Mouse (Mus musculus): ENCODE measurements around the gene Cib1. TPM values are rescaled to one million over a fixed set of nuclear protein-coding genes. Genes with fewer than 3 reads are reported as not detected.
A peak's percentile ranks its signal among the peaks of the same experiment; 100 is the strongest.

Cib1 gene
- total RNA-seq, 4 experiments from 2014 or later = 4.8 to 6.2 (median 5.8) TPM

DNA sequence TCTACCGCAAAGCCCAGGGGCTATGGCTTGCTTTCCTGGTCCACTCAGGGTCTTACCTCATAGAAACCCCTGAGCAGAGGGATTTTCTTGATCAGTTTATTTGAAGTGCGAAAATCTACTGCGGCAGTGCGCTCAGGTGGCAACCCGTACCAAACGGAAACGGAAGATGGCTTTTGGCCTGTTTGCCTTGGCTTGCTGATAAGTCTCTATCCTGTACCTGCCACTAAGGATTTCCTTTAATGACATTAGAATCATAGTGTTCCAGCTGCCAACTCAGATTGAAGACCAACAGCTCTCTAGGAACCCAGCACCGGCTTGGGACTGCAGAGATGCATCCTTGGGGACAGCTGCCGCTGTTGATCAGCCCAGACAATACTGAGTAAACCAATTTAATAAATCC lies 1.2 kb upstream of the Cib1 start:
- no peak for DNase-seq (ENCODE audit: low spot score in 2 of 2)

DNA sequence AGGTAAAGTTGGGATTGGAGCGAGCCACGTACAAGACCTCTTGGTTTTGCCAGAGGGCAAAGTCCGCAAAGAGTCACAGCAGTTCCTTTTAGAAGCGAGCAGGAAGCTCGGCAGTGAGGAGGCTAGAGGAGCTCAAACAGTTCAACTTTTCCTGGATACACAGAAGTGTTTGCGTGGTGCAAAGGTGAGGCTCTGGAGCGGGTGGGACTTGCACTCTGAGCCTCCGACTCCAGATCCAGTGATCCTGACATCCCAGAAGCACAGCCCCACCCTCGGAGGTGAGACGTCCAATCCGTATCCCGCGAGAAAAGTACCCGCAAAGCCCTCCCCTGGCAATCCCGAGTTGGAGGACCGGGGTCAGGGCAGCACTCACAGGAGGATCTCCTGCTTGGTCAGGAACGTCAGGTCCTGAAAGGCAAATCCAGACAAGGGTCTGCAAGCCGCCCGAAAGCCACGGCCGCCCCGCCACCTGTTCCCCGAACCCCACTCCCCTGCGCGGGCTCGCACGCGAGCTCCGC lies 583 bp downstream of the Cib1 start:
- DNase-seq (ENCODE audit: low spot score in 2 of 2) = no peak

DNA sequence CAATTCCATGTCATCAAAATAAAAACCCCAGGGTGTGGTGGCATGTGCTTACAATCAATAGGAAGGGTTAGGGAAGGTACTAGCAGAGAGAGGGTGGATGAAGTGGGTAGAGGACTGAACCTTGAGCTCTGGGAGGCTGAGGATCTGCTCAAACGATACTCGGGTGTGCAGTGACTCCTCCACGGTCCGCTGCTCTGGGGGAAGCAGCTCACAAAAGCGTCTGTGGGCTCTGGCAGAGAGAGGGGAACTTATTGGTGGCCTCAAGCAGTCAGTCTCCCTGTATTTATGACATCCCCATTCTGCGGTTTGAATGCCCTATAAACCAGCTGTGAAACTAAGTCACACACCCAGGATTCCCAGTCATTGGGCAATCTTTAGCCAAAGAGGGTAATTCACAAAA lies 2.4 kb downstream of the Cib1 start:
- no peak for DNase-seq (ENCODE audit: low spot score in 2 of 2)

DNA sequence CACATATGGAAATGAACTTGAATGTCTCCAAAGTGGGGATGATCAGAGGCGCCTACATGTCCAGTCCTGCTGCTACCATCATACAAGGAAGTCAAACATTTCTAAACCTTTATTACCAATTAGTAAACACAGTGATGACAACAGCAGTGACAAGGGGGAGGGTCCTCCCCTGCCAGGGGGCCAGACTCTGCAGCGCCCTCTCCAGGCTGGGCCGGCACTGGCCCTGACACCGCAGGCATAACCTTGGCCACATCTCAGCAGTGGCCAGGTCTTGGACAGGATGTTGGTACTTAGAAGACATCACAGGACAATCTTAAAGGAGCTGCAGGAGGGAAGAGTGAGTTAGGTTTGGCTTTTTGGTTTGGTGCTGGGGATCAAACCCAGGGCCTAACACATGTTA lies 5.5 kb downstream of the Cib1 start:
- DNase-seq (ENCODE audit: low spot score in 2 of 2) = no peak

DNA sequence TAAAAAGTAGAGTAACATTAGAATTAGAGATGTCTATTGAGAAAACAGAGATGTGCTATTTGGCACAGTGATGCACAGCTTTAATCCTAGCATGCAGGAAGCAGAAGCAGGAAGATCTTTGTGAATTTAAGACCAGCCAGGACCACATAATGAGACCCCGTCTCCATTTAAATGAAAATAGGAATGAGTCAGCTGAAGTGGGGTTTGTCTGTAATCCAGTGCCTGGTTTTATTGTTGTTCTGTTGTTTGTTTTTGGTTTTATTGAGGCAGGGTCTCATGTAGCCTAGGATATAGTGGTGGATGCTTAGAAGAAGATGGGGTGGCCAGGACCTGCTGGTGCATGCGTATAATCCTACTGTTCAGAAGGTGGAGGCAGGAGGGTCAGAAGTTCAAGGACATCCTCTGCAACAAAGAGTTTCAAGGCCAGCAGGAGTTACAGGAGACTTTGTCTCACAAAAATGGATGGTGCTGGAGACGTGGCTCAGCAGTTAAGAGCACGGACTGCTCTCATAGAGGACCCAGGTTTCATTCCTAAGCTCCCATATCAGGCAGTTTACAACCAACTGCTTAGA lies 11.3 kb downstream of the Cib1 start:
- DNase-seq (ENCODE audit: low spot score in 2 of 2) = no peak

DNA sequence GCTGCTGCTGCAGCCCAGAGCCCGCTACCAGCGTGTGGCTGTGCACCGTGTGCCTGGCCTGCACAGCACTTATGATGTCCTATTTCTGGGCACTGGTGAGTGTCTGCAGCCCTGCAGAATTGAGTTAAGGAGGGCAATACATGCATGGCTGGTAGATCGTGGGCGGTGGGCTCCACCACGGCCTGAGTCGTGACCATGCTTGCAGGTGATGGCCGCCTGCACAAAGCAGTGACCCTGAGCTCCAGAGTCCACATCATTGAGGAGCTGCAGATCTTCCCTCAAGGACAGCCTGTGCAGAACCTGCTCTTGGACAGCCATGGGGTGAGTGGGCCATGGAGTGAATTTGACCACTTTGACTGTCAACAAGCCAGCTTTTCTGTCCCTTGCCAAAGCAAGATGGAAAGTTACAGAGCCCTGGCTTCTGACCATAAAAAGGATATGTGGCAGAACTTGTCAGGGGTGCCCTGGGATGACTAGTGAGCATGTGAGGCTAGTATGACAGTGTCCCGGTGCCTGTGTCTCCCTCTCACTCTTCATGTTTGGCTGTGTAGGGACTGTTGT lies 12.3 kb downstream of the Cib1 start:
- DNase-seq (ENCODE audit: low spot score in 2 of 2) = no peak

DNA sequence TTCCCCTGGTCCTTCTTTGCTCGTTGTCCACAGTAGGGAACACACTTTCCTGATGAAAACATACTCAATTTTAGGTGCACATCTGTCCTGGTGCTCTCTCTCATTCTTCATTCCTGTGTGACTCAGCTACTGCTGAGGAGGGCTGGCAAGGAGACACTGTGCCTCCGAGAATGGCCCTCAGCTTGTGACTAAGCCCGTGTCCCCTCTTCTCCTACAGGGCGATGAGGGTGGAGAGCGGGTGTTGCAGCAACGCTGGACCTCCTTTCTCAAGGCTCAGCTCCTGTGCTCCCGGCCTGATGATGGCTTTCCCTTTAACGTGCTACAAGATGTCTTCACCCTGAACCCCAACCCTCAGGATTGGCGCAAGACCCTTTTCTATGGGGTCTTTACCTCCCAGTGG lies 13.9 kb downstream of the Cib1 start:
- DNase-seq (ENCODE audit: low spot score in 2 of 2) = no peak

DNA sequence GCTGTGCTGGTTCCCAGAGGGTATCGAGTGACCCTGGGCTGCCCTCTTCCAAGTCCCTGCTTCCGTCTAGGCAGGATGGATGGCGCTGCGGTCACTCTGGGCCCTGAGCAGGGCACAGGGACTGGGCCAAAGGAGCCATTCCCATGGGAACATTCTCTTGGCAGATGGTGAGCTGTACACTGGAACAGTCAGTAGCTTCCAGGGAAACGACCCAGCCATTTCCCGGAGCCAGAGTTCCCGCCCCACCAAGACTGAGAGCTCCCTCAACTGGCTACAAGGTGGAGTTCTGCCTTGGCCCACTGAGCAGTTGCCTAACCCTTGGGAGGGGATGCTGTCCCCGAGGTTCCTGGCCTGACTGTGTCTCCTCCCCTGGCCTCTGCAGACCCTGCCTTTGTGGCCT lies 16.0 kb downstream of the Cib1 start:
- peak; percentile 69 to 70 for DNase-seq (ENCODE audit: low spot score in 2 of 2)

GRCm38 (mm10) chr7:80215398-80215797 lies 17.2 kb downstream of the Cib1 start:
- peak; percentile 59 to 69 for DNase-seq (ENCODE audit: low spot score in 2 of 2)

- DNase-seq (ENCODE audit: low spot score in 2 of 2) = no peak
Measured at GRCm38 (mm10) chr7:80214459-80214858, 18.2 kb downstream of the Cib1 start.

DNA sequence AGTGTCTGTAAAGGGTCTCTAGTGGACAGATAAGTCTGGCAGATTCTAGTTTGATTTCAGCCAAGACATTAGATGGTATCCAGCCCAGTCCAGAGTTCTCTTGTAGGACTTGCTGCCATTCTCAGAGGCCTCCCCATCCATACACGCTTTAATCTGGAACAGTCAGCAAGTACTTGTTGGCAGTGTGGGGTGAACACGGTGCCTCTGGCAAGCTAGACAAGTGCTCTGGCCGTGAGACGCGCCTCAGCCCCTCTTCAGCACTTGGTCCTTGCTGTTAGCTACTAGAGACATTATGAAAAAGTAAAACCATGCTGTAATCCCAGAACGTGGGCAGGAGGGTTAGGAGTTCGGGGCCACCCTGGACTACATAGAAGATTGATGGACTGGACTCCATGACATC lies 19.0 kb downstream of the Cib1 start:
- DNase-seq (ENCODE audit: low spot score in 2 of 2) = no peak

DNA sequence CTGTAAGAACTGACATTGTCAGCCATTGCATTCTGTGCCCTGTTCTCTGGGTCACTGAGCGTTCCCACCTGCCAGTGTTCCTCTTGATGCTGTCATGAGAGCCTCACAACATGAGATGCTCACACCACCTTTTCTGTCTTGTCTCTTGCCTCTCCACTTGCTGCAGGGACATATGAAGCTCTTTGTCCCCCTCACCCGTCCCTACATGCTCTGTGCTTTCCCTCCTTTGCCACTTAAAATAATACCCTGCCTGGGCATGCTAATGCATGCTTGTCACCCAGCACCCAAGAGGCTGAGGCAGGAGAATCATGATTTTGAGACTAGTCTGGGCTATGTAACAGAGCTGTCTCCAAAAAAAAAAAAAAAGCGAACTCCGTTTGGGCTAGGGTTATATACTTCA lies 21.6 kb downstream of the Cib1 start:
- DNase-seq (ENCODE audit: low spot score in 2 of 2) = no peak

DNA sequence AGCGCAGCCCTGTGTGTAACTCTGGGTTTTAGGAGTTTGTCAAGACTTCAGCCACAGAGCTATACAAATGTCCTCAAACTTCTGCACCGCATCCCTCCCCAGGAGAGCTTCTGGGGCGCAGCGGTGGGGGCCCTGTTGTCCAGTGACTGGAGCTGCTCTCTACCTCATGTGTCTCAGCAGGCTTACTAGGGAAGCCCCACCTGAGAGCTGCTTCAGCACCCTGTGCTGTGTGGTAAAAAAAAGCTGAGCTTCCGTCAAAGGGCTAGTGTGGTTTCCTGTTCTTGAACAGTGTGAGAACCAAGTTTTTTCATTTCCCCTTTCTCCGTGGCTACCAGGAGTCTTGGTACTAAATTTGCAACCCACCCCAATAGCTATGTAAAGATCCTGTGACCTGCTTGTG lies 22.9 kb downstream of the Cib1 start:
- DNase-seq (ENCODE audit: low spot score in 2 of 2) = no peak

DNA sequence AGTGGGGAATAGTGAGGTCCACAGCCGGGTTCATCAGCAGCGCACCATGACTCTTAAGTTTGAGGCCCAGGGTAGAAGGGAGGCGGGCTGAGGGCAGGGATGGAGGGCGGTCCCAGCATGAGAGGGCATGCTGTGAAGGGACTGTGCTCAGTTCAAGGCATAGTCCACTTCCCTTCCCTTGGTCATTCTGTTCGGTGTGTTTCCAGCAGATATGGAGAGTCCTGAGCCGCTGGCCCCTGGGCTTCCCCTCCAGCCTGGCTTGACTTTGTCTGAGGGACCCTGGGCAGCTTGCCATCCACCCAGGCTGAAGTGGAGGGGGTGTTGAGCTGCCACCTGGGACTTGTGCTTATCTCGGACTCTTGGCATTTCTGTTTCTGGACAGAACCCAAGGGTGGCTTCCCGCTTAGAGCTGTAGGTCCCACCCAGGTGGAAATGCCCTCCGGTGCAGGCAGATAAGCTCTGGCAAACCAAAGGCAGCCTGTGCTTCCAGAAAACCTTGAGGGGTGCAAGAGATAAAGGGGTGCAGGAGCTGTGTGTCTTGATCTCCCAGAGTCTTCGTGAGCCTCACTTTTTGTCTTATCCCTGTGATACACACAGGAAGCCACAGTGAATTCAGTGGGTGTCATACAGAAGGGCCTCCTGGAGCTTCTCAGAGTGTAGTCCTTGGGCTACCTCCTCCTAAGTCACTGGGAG lies 23.7 kb downstream of the Cib1 start:
- no peak for DNase-seq (ENCODE audit: low spot score in 2 of 2)

- no peak for DNase-seq (ENCODE audit: low spot score in 2 of 2)
Measured at GRCm38 (mm10) chr7:80208026-80208642, 24.5 kb downstream of the Cib1 start.

GRCm38 (mm10) chr7:80207314-80207731 lies 25.3 kb downstream of the Cib1 start:
- no peak for DNase-seq (ENCODE audit: low spot score in 2 of 2)

- no peak for DNase-seq (ENCODE audit: low spot score in 2 of 2)
Measured at GRCm38 (mm10) chr7:80205705-80206589, 26.7 kb downstream of the Cib1 start.

GRCm38 (mm10) chr7:80204961-80205360 lies 27.7 kb downstream of the Cib1 start:
- no peak for DNase-seq (ENCODE audit: low spot score in 2 of 2)

GRCm38 (mm10) chr7:80204362-80204761 lies 28.3 kb downstream of the Cib1 start:
- no peak for DNase-seq (ENCODE audit: low spot score in 2 of 2)

DNA sequence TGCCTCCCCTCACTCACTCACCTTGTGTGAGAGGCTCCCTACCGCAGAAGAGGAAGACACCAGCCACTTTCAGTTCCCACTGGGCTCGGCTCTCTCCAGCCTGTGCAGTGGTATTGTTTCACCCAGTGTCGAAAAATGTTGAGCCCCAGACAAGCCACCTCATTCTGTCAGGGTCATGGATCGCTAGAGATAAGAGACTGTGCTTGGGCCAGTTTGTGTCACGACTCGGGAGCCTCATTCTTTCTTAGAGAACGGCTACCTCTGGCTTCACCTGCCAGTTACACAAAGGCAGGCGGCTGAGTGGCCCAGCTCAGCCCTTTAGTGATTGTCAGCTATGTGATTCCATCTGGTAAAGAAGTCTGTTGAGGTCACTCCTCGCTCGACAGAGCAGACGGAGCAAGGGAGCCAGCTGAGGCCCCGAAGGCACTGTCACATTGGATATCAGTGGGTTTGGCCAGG lies 28.9 kb downstream of the Cib1 start:
- DNase-seq (ENCODE audit: low spot score in 2 of 2) = no peak

GRCm38 (mm10) chr7:80202961-80203360 lies 29.7 kb downstream of the Cib1 start:
- no peak for DNase-seq (ENCODE audit: low spot score in 2 of 2)

Measured in gastrocnemius, adult 8-10 months (tissue).